Mouse (Mus musculus): ENCODE measurements around the gene Polrmt.

Gene Polrmt

DNA sequence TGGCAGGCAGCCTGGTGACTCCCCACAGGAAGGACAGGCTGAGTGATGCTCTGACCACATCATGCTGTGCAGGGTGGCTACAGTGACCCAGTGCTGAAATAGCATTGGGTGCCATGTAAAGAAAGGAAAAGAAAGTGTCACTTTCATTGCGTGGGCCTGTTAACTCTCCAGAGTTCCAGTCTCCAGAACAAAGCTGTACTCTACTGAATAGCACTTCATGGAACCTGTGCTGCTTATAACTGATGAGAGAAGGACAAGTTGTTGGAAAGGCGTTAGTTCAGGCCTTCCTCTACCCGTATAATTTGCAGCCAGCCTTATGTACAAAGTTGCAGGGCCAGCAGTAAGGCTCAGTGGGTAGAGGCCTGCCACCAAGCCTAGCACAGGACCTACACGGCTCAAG, 57.7 kb downstream of the Polrmt start, which contains the start of gene Gzmm:
Gene Gzmm, plus strand, starts transcription at position 301 of the 400 bp plus-strand sequence.
- DNase-seq (ENCODE audit: low read depth, low spot score): no peak

DNA sequence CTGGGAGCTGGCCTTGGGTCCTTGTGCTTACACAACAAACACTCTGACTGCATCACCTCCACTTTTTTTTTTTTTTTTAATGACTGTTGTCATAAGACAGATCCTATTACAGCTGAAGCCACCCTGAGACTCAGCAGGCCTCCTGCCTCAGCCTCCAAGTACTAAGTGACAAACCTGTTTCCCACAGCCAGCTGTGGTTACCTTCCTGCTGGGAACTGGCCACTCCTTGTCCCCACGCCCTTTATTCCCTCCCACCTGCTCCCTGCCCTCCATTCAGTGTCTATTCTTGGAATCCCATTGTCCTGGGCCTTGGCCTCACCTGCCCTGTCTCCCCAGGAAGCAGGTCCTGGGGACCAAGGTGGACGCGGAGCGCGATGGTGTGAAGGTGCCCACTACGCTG, 58.9 kb downstream of the Polrmt start:
- DNase-seq (ENCODE audit: low read depth, low spot score): no peak

DNA sequence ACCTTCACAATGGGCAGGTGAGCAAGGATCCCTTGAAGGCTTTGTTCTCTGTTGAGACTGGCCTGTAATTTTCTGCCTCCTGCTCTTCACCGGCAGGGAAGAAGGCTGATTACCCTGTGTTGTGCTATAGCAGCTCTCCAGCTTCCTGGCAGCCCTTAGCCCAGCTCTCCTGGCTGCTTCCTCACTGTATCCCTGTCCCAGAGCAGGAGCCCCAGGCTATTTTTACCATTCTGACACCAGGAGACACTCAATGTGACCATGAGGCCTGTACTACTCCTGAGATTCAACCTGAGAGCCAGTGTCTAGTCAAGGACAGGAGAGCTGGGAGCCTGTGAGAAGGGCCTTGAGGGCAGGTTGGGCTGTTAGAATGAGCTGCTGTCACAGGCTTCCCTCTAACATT, 59.7 kb downstream of the Polrmt start:
- no peak for DNase-seq (ENCODE audit: low read depth, low spot score)

DNA sequence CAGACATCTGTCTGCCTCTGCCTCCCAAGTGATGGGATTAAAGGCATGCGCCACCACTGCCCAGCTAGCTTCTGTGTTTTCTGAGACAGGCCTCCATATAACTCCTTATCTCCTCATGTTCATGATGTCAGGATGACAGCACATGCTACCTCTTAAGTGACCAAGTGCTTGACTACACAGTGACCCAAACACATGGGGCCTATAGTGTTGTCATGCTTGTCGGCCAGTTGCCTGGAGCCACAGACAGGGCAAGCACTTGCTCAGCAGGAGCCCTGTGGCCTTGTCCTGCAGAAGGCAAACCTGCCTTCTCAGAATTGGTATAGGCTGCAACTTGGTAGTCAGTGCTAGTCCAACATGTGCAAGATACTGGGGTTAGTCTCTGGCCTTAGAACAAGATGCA, 60.2 kb downstream of the Polrmt start:
- no peak for DNase-seq (ENCODE audit: low read depth, low spot score)

Measured in CD4-positive, CD25-positive, alpha-beta regulatory T cell, adult 2 months (primary cell).